Mouse (Mus musculus): ENCODE measurements around the gene Trappc3. TPM values are rescaled to one million over a fixed set of nuclear protein-coding genes. Genes with fewer than 3 reads are reported as not detected.

Gene Trappc3
- polyA plus RNA-seq (2014; fragmentation: Illumina TruSeq; extraction: RNeasy Lipid Tissue Mini Kit (QIAGEN cat#74804); ENCODE audit: insufficient read depth, low read depth, low replicate concordance) = 62.7 TPM

DNA sequence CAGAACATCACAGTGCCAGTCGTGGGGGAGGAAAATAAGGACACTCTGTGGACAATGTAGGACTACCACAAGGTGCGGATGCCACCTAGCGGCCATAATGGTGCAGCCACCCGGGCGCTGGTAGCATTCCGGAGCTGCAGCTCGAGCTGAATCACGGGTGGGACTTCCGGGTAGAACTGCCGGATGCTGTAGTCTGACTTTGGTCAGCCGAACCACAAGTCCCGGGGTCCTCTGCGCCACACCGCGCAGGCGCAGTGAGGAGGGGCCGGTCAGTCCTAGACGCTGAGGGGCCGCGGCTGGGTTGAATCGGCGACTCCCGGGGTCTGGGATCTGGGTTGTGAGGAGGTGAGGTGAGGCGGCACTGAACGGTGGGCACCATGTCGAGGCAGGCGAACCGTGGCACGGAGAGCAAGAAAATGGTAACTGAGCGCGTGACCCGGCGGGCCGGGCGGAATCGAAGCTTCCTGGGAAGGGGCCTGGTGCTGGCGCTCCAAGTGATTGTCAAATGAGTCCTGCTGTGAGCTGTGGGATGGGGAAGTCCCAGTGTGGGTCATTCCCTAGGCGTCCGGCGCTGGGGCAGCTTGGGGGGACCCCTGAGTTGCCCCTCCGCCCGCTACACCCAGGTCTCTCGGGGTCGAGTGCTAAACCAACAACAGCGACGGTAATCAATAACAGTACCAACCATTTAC, at the start of gene Trappc3:
Gene Trappc3, plus strand, starts transcription at position 207 of the 689 bp plus-strand sequence.

GRCm38 (mm10) chr4:126256131-126256791, 5.9 kb upstream of the Trappc3 start, which contains the start of gene Map7d1:
Map7d1 (minus strand) TSS chr4:126256343.

DNA sequence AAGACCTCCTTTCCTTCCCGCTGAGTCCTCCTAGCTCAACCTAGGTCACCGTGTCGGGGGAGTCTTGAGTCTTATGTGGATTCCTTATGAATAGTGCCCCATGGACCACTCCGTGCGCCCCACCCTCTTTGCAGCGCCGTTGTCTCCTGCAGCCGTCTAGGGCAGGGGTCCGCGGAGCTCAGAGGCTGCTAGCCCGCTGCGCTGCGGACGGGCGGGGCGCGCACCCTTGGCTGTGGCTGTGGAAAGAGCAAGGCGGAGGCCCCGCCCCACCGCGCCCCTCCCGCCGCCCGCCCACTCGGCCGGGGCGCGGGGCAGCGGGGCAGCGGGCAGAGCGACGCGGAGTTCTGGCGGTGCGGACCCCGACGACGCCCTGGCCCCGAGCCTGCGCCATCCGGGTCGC, 24.4 kb downstream of the Trappc3 start, which contains the start of gene Col8a2:
Gene Col8a2, plus strand, starts transcription at position 302 of the 400 bp plus-strand sequence.

DNA sequence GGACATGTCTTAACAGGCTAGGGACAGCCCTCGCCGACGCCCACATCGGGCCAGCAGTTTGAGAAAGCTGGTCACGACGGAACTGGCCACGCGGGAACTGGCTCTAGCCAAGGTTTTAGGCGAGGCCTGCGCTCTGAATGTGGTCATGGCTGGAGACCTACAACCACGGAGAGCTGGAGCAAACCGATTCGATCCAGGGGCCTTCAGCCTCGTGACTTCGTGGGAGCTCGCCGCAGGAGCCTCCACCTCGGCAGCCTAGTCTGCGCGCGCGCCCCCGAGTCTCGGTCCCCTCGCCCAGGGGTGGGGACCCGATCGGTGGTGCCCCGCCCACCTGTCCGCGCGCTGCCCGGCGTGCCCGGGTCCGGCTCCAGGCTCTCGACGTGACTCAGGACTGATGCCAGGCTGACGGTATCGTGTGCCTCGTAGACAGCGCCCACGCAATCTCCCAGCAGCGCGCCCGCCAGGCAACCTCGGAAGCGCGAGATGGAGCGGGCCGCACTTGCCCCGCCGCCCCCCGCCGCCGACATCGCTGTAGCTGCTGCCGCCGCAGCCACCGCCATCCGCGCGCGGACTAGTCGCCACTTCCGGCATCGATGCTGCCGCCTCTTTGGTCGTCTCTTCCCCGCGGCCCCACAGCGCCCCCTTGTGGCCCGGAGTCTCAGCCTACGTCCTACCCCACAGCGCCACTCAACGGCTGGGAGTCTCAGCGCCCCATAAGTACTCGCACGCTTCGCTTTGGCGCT, 59.2 kb downstream of the Trappc3 start, which contains the start of gene Adprhl2:
Gene Adprhl2, minus strand, starts transcription at position 593 of the 743 bp plus-strand sequence.

GRCm38 (mm10) chr4:126325281-126325861, 63.2 kb downstream of the Trappc3 start, which contains the start of gene Tekt2:
Tekt2 (minus strand) TSS chr4:126325688.

Other genes starting within 250 kb of the Trappc3 start
- gene Csf3r, start 237.8 kb upstream of the Trappc3 start, polyA plus RNA-seq (2014; fragmentation: Illumina TruSeq; extraction: RNeasy Lipid Tissue Mini Kit (QIAGEN cat#74804); ENCODE audit: insufficient read depth, low read depth, low replicate concordance) = 9.5 TPM
- 47.3 TPM for gene Mrps15, start 215.4 kb upstream of the Trappc3 start, polyA plus RNA-seq (2014; fragmentation: Illumina TruSeq; extraction: RNeasy Lipid Tissue Mini Kit (QIAGEN cat#74804); ENCODE audit: insufficient read depth, low read depth, low replicate concordance)
- gene Oscp1, start 203.8 kb upstream of the Trappc3 start, polyA plus RNA-seq (2014; fragmentation: Illumina TruSeq; extraction: RNeasy Lipid Tissue Mini Kit (QIAGEN cat#74804); ENCODE audit: insufficient read depth, low read depth, low replicate concordance) = 10.3 TPM
- gene Lsm10, start 165.7 kb upstream of the Trappc3 start, polyA plus RNA-seq (2014; fragmentation: Illumina TruSeq; extraction: RNeasy Lipid Tissue Mini Kit (QIAGEN cat#74804); ENCODE audit: insufficient read depth, low read depth, low replicate concordance) = 28.6 TPM
- 23.3 TPM for gene Stk40, start 158.4 kb upstream of the Trappc3 start, polyA plus RNA-seq (2014; fragmentation: Illumina TruSeq; extraction: RNeasy Lipid Tissue Mini Kit (QIAGEN cat#74804); ENCODE audit: insufficient read depth, low read depth, low replicate concordance)
- gene Eva1b, start 114.6 kb upstream of the Trappc3 start, polyA plus RNA-seq (2014; fragmentation: Illumina TruSeq; extraction: RNeasy Lipid Tissue Mini Kit (QIAGEN cat#74804); ENCODE audit: insufficient read depth, low read depth, low replicate concordance) = 67.8 TPM
- gene Sh3d21, start 98.8 kb upstream of the Trappc3 start, polyA plus RNA-seq (2014; fragmentation: Illumina TruSeq; extraction: RNeasy Lipid Tissue Mini Kit (QIAGEN cat#74804); ENCODE audit: insufficient read depth, low read depth, low replicate concordance) = 9.4 TPM
- gene Thrap3, start 59.6 kb upstream of the Trappc3 start, polyA plus RNA-seq (2014; fragmentation: Illumina TruSeq; extraction: RNeasy Lipid Tissue Mini Kit (QIAGEN cat#74804); ENCODE audit: insufficient read depth, low read depth, low replicate concordance) = 40.4 TPM
- gene Map7d1, start 6.0 kb upstream of the Trappc3 start, polyA plus RNA-seq (2014; fragmentation: Illumina TruSeq; extraction: RNeasy Lipid Tissue Mini Kit (QIAGEN cat#74804); ENCODE audit: insufficient read depth, low read depth, low replicate concordance) = 78.5 TPM
- 3.6 TPM for gene Col8a2, start 24.5 kb downstream of the Trappc3 start, polyA plus RNA-seq (2014; fragmentation: Illumina TruSeq; extraction: RNeasy Lipid Tissue Mini Kit (QIAGEN cat#74804); ENCODE audit: insufficient read depth, low read depth, low replicate concordance)
- 26.1 TPM for gene Adprhl2, start 59.4 kb downstream of the Trappc3 start, polyA plus RNA-seq (2014; fragmentation: Illumina TruSeq; extraction: RNeasy Lipid Tissue Mini Kit (QIAGEN cat#74804); ENCODE audit: insufficient read depth, low read depth, low replicate concordance)
- 11.0 TPM for gene Tekt2, start 63.4 kb downstream of the Trappc3 start, polyA plus RNA-seq (2014; fragmentation: Illumina TruSeq; extraction: RNeasy Lipid Tissue Mini Kit (QIAGEN cat#74804); ENCODE audit: insufficient read depth, low read depth, low replicate concordance)
- 1.4 TPM for gene Ago3, start 167.2 kb downstream of the Trappc3 start, polyA plus RNA-seq (2014; fragmentation: Illumina TruSeq; extraction: RNeasy Lipid Tissue Mini Kit (QIAGEN cat#74804); ENCODE audit: insufficient read depth, low read depth, low replicate concordance)
- 12.0 TPM for gene Ago1, start 206.3 kb downstream of the Trappc3 start, polyA plus RNA-seq (2014; fragmentation: Illumina TruSeq; extraction: RNeasy Lipid Tissue Mini Kit (QIAGEN cat#74804); ENCODE audit: insufficient read depth, low read depth, low replicate concordance)

Data from lung, adult 10 weeks (tissue).